Comparison of ENCODE assay signal across 12 mouse cellular contexts in genomic region chr2:164053767-164054166, GRCm38 (mm10). TPM values are rescaled to one million over a fixed set of nuclear protein-coding genes. Genes with fewer than 3 reads are reported as not detected.
DNase-seq lines count a peak whose midpoint lies in the region; ATAC-seq and TF ChIP-seq lines count a peak whose summit lies in the region.
"Had no signal": no experiment of that assay in that cellular context is flagged by ENCODE, and none has a peak within 500 bp of the region (broad histone marks: within the 10 kb centered on the region; RNA-seq: fewer than 3 reads in every experiment).

No protein-coding gene starts in this region.

- H3K27me3 ChIP-seq in kidney, adult 2 months (replicated peaks; ENCODE audit: control insufficient read depth, insufficient read depth, low read length): no peaks in the 10 kb centered on the region
- no peaks in the 10 kb centered on the region for H3K27me3 ChIP-seq in kidney, embryonic 16.5 days (ENCODE audit: insufficient read depth, low read length)
- no peaks in the 10 kb centered on the region for H3K27me3 ChIP-seq in embryonic facial prominence, embryonic 10.5 days (replicated peaks; ENCODE audit: low read depth, poor library complexity, severe bottlenecking)
- H3K27me3 ChIP-seq: hindbrain, embryonic 15.5 days; megakaryocyte, embryonic 14.5 days had no signal

- no peak overlapping the region for H3K27ac ChIP-seq in kidney, adult 2 months (ENCODE audit: insufficient read depth, low read depth, low read length)
- H3K27ac ChIP-seq in kidney, embryonic 16.5 days (ENCODE audit: low read length): no peak overlapping the region
- H3K27ac ChIP-seq in embryonic facial prominence, embryonic 10.5 days (replicated peaks): no peak overlapping the region
- H3K27ac ChIP-seq: hindbrain, embryonic 15.5 days had no signal

- H3K9me3 ChIP-seq in kidney, embryonic 16.5 days (ENCODE audit: low read length): no peaks in the 10 kb centered on the region
- no peaks in the 10 kb centered on the region for H3K9me3 ChIP-seq in embryonic facial prominence, embryonic 10.5 days
- H3K9me3 ChIP-seq: hindbrain, embryonic 15.5 days; megakaryocyte, embryonic 14.5 days had no signal

- DNase-seq in kidney, adult 2 months: peak; percentile 53
- peak; percentile 85 for DNase-seq in adrenal gland, adult 2 months
- peak; percentile 80 to 82 for DNase-seq in cerebellum, postnatal 14 days
- DNase-seq in heart, postnatal 10 days: peak; percentile 85
- no peak for DNase-seq in urinary bladder, postnatal 14 days (ENCODE audit: low spot score)
- DNase-seq in natural killer cell, adult 2 months (ENCODE audit: low spot score in 2 of 2): no peak
- DNase-seq in embryonic facial prominence, embryonic 10.5 days (ENCODE audit: low spot score): no peak
- DNase-seq: kidney, postnatal 4 days had no signal

- no peak for TF ChIP-seq CTCF in kidney, adult 2 months (conservative IDR thresholded peaks at IDR 0.05; ENCODE audit: insufficient read depth, insufficient read length, low read depth, low read length)

- no peak for TF ChIP-seq POLR2A in kidney, adult 2 months (IDR thresholded peaks at IDR 0.05; ENCODE audit: low read depth, low read length)

- H3K9ac ChIP-seq in kidney, embryonic 16.5 days (replicated peaks; ENCODE audit: low read length): no peak overlapping the region
- H3K9ac ChIP-seq: hindbrain, embryonic 15.5 days had no signal

- no peaks in the 10 kb centered on the region; the same call in 1 of the 2 replicates for H3K36me3 ChIP-seq in kidney, adult 2 months (ENCODE audit: control insufficient read depth, insufficient read depth, low read length)
- H3K36me3 ChIP-seq in kidney, embryonic 16.5 days (ENCODE audit: insufficient read depth, low read length): peaks cover 56% of the 10 kb centered on the region
- peaks cover 81% of the 10 kb centered on the region for H3K36me3 ChIP-seq in embryonic facial prominence, embryonic 10.5 days (replicated peaks)

- H3K4me1 ChIP-seq in kidney, adult 2 months (ENCODE audit: control insufficient read depth, insufficient read depth, low read length): peaks cover 2% of the 10 kb centered on the region; the same call in 1 of the 2 replicates
- no peaks in the 10 kb centered on the region for H3K4me1 ChIP-seq in kidney, embryonic 16.5 days (ENCODE audit: insufficient read depth, low read length)
- no peaks in the 10 kb centered on the region for H3K4me1 ChIP-seq in embryonic facial prominence, embryonic 10.5 days
- H3K4me1 ChIP-seq: hindbrain, embryonic 15.5 days; megakaryocyte, embryonic 14.5 days had no signal

- WGBS in kidney, adult 2 months: 76% methylated on average over 8 of the region's 8 CpGs
- WGBS in kidney, embryonic 16.5 days: 91% methylated on average over 8 of the region's 8 CpGs
- 92% methylated on average over 8 of the region's 8 CpGs for WGBS in embryonic facial prominence, embryonic 10.5 days

- ATAC-seq in kidney, embryonic 16.5 days (ENCODE audit: low FRiP score, low TSS enrichment): no peak

- no peak overlapping the region for H3K4me3 ChIP-seq in kidney, adult 2 months (ENCODE audit: insufficient read depth, low read depth, low read length)
- H3K4me3 ChIP-seq in kidney, embryonic 16.5 days (ENCODE audit: low read length): no peak overlapping the region
- no peak overlapping the region for H3K4me3 ChIP-seq in embryonic facial prominence, embryonic 10.5 days
- H3K4me3 ChIP-seq: erythroblast, embryonic 14.5 days; hindbrain, embryonic 15.5 days; megakaryocyte, embryonic 14.5 days had no signal

- no peak overlapping the region for H3K4me2 ChIP-seq in kidney, embryonic 16.5 days (replicated peaks; ENCODE audit: low read depth, low read length)
- H3K4me2 ChIP-seq: hindbrain, embryonic 15.5 days had no signal

- intact Hi-C loops in heart, postnatal 10 days (cut with DNase I): loop anchor here (5.0 kb wide), 1 partner anchor 56 kb away; no protein-coding TSS in a partner anchor

RNA-seq across cellular contexts. Expression of gene Stk4, which starts 16.4 kb away (rescaled TPM):
- polyA plus RNA-seq in kidney, adult 2 months (2012; rRNA removed): 10.4 and 13.0 TPM in 2 replicates
- 22.8 and 25.2 TPM in 2 replicates for polyA plus RNA-seq in kidney, embryonic 16.5 days (2015; fragmentation: Nextera tagmentation; extraction: Ambion mirVana)
- 10 to 100 TPM; 25.9 to 29.5 TPM for total RNA-seq in adrenal gland, adult 2 months (2021)
- polyA plus RNA-seq in adrenal gland, adult 2 months (2012; rRNA removed): 5.5 and 6.4 TPM in 2 replicates
- 10 to 100 TPM; 20.9 to 21.4 TPM for total RNA-seq in heart, postnatal 10 days (2021)
- polyA plus RNA-seq in embryonic facial prominence, embryonic 10.5 days (2016; fragmentation: Nextera tagmentation; extraction: Ambion mirVana): 33.1 and 34.8 TPM in 2 replicates

RNA-seq across cellular contexts. Expression of gene Tomm34, which starts 17.2 kb away (rescaled TPM):
- 31.0 and 34.1 TPM in 2 replicates for polyA plus RNA-seq in kidney, adult 2 months (2012; rRNA removed)
- polyA plus RNA-seq in kidney, embryonic 16.5 days (2015; fragmentation: Nextera tagmentation; extraction: Ambion mirVana): 66.5 and 70.0 TPM in 2 replicates
- total RNA-seq in adrenal gland, adult 2 months (2021): 10 to 100 TPM; 35.1 to 59.8 TPM
- 66.0 and 72.2 TPM in 2 replicates for polyA plus RNA-seq in adrenal gland, adult 2 months (2012; rRNA removed)
- 10 to 100 TPM; 22.8 to 25.9 TPM for total RNA-seq in heart, postnatal 10 days (2021)
- polyA plus RNA-seq in embryonic facial prominence, embryonic 10.5 days (2016; fragmentation: Nextera tagmentation; extraction: Ambion mirVana): 68.1 and 71.9 TPM in 2 replicates

RNA-seq across cellular contexts. Expression of gene Pabpc1l, which starts 28.5 kb away (rescaled TPM):
- polyA plus RNA-seq in kidney, adult 2 months (2012; rRNA removed): 3.2 and 3.7 TPM in 2 replicates
- 1.7 and 1.8 TPM in 2 replicates for polyA plus RNA-seq in kidney, embryonic 16.5 days (2015; fragmentation: Nextera tagmentation; extraction: Ambion mirVana)
- total RNA-seq in adrenal gland, adult 2 months (2021): 1 to 10 TPM; 1.4 to 2.6 TPM
- 0.36 and 1.1 TPM in 2 replicates for polyA plus RNA-seq in adrenal gland, adult 2 months (2012; rRNA removed)
- total RNA-seq in heart, postnatal 10 days (2021): under 1 TPM; 0.77 to 0.91 TPM
- 1.6 and 1.9 TPM in 2 replicates for polyA plus RNA-seq in embryonic facial prominence, embryonic 10.5 days (2016; fragmentation: Nextera tagmentation; extraction: Ambion mirVana)

RNA-seq across cellular contexts. Expression of gene Ywhab, which starts 59.0 kb away (rescaled TPM):
- polyA plus RNA-seq in kidney, adult 2 months (2012; rRNA removed): 46.7 and 63.9 TPM in 2 replicates
- 297 and 300 TPM in 2 replicates for polyA plus RNA-seq in kidney, embryonic 16.5 days (2015; fragmentation: Nextera tagmentation; extraction: Ambion mirVana)
- 100 to 1,000 TPM; 260 to 298 TPM for total RNA-seq in adrenal gland, adult 2 months (2021)
- polyA plus RNA-seq in adrenal gland, adult 2 months (2012; rRNA removed): 66.5 and 75.4 TPM in 2 replicates
- total RNA-seq in heart, postnatal 10 days (2021): 100 to 1,000 TPM; 138 to 139 TPM
- 326 and 327 TPM in 2 replicates for polyA plus RNA-seq in embryonic facial prominence, embryonic 10.5 days (2016; fragmentation: Nextera tagmentation; extraction: Ambion mirVana)

Comparison
In these comparisons a context has a peak if more than half of its experiments do, and no peak if none do; other contexts are left out.
1. DNase-seq: peak in kidney, adult 2 months (single experiment), adrenal gland, adult 2 months (single experiment), cerebellum, postnatal 14 days (2 of 2) and heart, postnatal 10 days (2 of 2); none in urinary bladder, postnatal 14 days (single experiment), natural killer cell, adult 2 months (0 of 2) and embryonic facial prominence, embryonic 10.5 days (single experiment).